Mouse (Mus musculus): ENCODE results near the gene Rabl6. TPM values are rescaled to one million over a fixed set of nuclear protein-coding genes. Genes with fewer than 3 reads are reported as not detected.

Rabl6 gene
- polyA plus RNA-seq, 1 experiment: 58.2 TPM

- TF ChIP-seq FLI1 (IDR thresholded peaks at IDR 0.05; ENCODE audit: low read length): no peak
- Histone ChIP-seq H3K27me3 (replicated peaks) (no peaks in the 10 kb centered on the region), H3K4me1 (peaks cover 10% of the 10 kb centered on the region), H3K4me3 (replicated peaks) (no peak overlapping the region), H3K36me3 (replicated peaks; ENCODE audit: low read length) (peaks cover 93% of the 10 kb centered on the region), H3K9me3 (no peaks in the 10 kb centered on the region)
These were observed 74.6 kb downstream of the Rabl6 start for GRCm38 (mm10) chr2:25533707-25534106.

Other genes with a start within 250 kb of the Rabl6 start
- gene Uap1l1, start 242.8 kb downstream of the Rabl6 start, polyA plus RNA-seq (2012; ENCODE audit: insufficient read depth, low replicate concordance): 12.1 and 13.3 TPM in 2 replicates
- gene Sapcd2, start 236.2 kb downstream of the Rabl6 start, polyA plus RNA-seq (2012; ENCODE audit: insufficient read depth, low replicate concordance): 26.7 and 29.9 TPM in 2 replicates
- 1.3 TPM in 1 of 2 replicates, not detected in the other for gene Entpd2, start 212.6 kb downstream of the Rabl6 start, polyA plus RNA-seq (2012; ENCODE audit: insufficient read depth, low replicate concordance)
- gene Npdc1, start 209.2 kb downstream of the Rabl6 start, polyA plus RNA-seq (2012; ENCODE audit: insufficient read depth, low replicate concordance): 3.7 and 3.9 TPM in 2 replicates
- 4.3 TPM in 1 of 2 replicates, not detected in the other for gene Fut7, start 185.3 kb downstream of the Rabl6 start, polyA plus RNA-seq (2012; ENCODE audit: insufficient read depth, low replicate concordance)
- 13.1 and 24.3 TPM in 2 replicates for gene Abca2, start 179.8 kb downstream of the Rabl6 start, polyA plus RNA-seq (2012; ENCODE audit: insufficient read depth, low replicate concordance)
- gene Clic3, start 151.7 kb downstream of the Rabl6 start, polyA plus RNA-seq (2012; ENCODE audit: insufficient read depth, low replicate concordance): not detected in 2 replicates
- gene Paxx, start 147.4 kb downstream of the Rabl6 start, polyA plus RNA-seq (2012; ENCODE audit: insufficient read depth, low replicate concordance): 51.1 and 52.3 TPM in 2 replicates
- gene Ptgds, start 138.5 kb downstream of the Rabl6 start, polyA plus RNA-seq (2012; ENCODE audit: insufficient read depth, low replicate concordance): not detected in 2 replicates
- gene Lcn12, start 114.6 kb downstream of the Rabl6 start, polyA plus RNA-seq (2012; ENCODE audit: insufficient read depth, low replicate concordance): not detected in 2 replicates
- 46.2 and 91.1 TPM in 2 replicates for gene Fbxw5, start 107.8 kb downstream of the Rabl6 start, polyA plus RNA-seq (2012; ENCODE audit: insufficient read depth, low replicate concordance)
- 0.43 TPM in 1 of 2 replicates, not detected in the other for gene C8g, start 106.8 kb downstream of the Rabl6 start, polyA plus RNA-seq (2012; ENCODE audit: insufficient read depth, low replicate concordance)
- 0.78 and 7.0 TPM in 2 replicates for gene Traf2, start 61.6 kb downstream of the Rabl6 start, polyA plus RNA-seq (2012; ENCODE audit: insufficient read depth, low replicate concordance)
- 316 and 1,404 TPM in 2 replicates for gene Edf1, start 50.7 kb downstream of the Rabl6 start, polyA plus RNA-seq (2012; ENCODE audit: insufficient read depth, low replicate concordance)
- gene Mamdc4, start 33.7 kb downstream of the Rabl6 start, polyA plus RNA-seq (2012; ENCODE audit: insufficient read depth, low replicate concordance): 0.75 TPM in 1 of 2 replicates, not detected in the other
- gene Phpt1, start 33.3 kb downstream of the Rabl6 start, polyA plus RNA-seq (2012; ENCODE audit: insufficient read depth, low replicate concordance): 4.7 TPM in 1 of 2 replicates, not detected in the other
- gene Ajm1, start 26.8 kb downstream of the Rabl6 start, polyA plus RNA-seq (2012; ENCODE audit: insufficient read depth, low replicate concordance): 0.44 and 0.85 TPM in 2 replicates
- gene Ccdc183, start 9.2 kb upstream of the Rabl6 start, polyA plus RNA-seq (2012; ENCODE audit: insufficient read depth, low replicate concordance): 0.15 TPM in 1 of 2 replicates, not detected in the other
- 0.94 TPM in 1 of 2 replicates, not detected in the other for gene Tmem141, start 13.5 kb upstream of the Rabl6 start, polyA plus RNA-seq (2012; ENCODE audit: insufficient read depth, low replicate concordance)
- gene Fcna, start 19.5 kb upstream of the Rabl6 start, polyA plus RNA-seq (2012; ENCODE audit: insufficient read depth, low replicate concordance): 0.49 TPM in 1 of 2 replicates, not detected in the other
- gene Lcn8, start 44.6 kb upstream of the Rabl6 start, polyA plus RNA-seq (2012; ENCODE audit: insufficient read depth, low replicate concordance): not detected in 2 replicates
- not detected in 2 replicates for gene Lcn5, start 49.4 kb upstream of the Rabl6 start, polyA plus RNA-seq (2012; ENCODE audit: insufficient read depth, low replicate concordance)
- gene Lcn6, start 68.3 kb upstream of the Rabl6 start, polyA plus RNA-seq (2012; ENCODE audit: insufficient read depth, low replicate concordance): not detected in 2 replicates
- not detected in 2 replicates for gene Lcn10, start 74.2 kb upstream of the Rabl6 start, polyA plus RNA-seq (2012; ENCODE audit: insufficient read depth, low replicate concordance)
- not detected in 2 replicates for gene Obp2a, start 91.5 kb upstream of the Rabl6 start, polyA plus RNA-seq (2012; ENCODE audit: insufficient read depth, low replicate concordance)
- 55.7 and 68.2 TPM in 2 replicates for gene Bmyc, start 98.2 kb upstream of the Rabl6 start, polyA plus RNA-seq (2012; ENCODE audit: insufficient read depth, low replicate concordance)
- gene Obp2b, start 128.5 kb upstream of the Rabl6 start, polyA plus RNA-seq (2012; ENCODE audit: insufficient read depth, low replicate concordance): not detected in 2 replicates
- gene Lcn3, start 157.0 kb upstream of the Rabl6 start, polyA plus RNA-seq (2012; ENCODE audit: insufficient read depth, low replicate concordance): not detected in 2 replicates
- gene Lcn11, start 168.5 kb upstream of the Rabl6 start, polyA plus RNA-seq (2012; ENCODE audit: insufficient read depth, low replicate concordance): not detected in 2 replicates
- gene Gm13539, start 173.7 kb upstream of the Rabl6 start, polyA plus RNA-seq (2012; ENCODE audit: insufficient read depth, low replicate concordance): not detected in 2 replicates
- gene Glt6d1, start 207.3 kb upstream of the Rabl6 start, polyA plus RNA-seq (2012; ENCODE audit: insufficient read depth, low replicate concordance): not detected in 2 replicates
- gene Lcn9, start 214.6 kb upstream of the Rabl6 start, polyA plus RNA-seq (2012; ENCODE audit: insufficient read depth, low replicate concordance): not detected in 2 replicates
- not detected in 2 replicates for gene Sohlh1, start 238.7 kb upstream of the Rabl6 start, polyA plus RNA-seq (2012; ENCODE audit: insufficient read depth, low replicate concordance)

Data from megakaryocyte, embryonic 14.5 days (primary cell).